Mouse (Mus musculus): ENCODE data around the gene Ercc1.

DNA sequence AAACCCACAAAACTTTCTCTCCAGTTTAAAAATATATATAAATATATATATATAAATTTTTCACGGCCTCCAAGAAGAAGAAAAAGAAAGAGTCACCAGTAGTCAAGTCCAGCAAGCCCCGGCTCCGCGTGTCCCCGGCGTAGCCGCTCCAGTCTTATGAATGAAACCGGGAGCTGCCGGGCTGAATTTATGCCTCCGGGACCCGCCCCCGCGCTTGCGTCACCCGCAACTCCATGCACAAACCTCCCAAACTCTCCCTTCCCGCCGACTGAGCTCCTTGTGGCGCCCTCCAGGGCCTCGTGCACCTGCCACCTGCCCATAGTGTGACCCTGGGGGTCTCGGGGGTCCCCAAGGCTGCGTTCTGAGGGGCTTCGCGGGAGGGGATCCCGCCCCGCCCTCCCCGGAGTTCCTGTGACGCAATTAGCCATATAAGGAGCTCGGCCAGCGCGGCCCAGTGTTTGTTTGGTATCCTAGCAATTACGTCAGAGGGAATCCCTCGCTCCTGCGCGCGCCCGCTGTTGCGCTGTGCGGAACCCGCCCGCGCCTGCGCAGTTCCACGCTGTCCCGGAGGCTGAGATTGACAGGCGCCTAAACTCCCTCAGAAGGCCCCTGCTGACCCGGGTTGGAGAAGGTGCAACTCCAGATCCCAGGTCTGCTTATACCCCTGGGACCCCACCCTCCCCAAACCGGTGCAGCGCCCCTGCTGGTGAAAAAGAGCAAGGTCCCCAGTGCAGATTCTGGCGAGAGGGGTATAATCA, 34.5 kb upstream of the Ercc1 start, which contains the start of gene Fosb:
- no peak for TF ChIP-seq POLR2A (IDR thresholded peaks at IDR 0.05; ENCODE audit: borderline replicate concordance, low read depth, low read length)
- no peak for TF ChIP-seq CTCF (IDR thresholded peaks at IDR 0.05; ENCODE audit: low read depth, low read length)
